8 mouse cellular contexts compared by ENCODE assay signal in the genomic region with DNA sequence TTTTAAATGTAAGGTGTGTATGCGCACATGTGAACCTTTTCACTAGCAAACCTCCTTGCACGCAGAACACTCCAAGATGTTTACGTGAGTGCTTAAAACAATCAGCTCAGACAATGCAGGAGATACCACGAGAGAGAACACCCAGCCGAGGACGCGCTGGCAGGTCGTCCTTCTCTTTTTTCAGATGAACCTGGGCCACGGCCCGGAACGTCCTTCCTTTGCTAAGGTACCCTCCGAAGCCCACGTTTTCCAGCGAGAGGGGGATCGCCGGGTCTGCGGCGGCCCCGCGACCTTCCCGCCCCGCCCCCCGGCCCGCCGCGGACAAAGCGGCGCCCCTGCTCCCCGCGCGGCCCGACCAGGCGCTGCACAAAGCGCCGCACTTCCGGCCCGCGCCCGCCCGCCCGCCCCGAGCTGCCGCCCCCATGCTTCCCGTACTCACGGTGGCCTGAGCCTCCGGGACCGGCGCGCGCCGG. TPM values are rescaled to one million over a fixed set of nuclear protein-coding genes. Genes with fewer than 3 reads are reported as not detected.
DNase-seq lines count a peak whose midpoint lies in the region; ATAC-seq lines count a peak whose summit lies in the region.

No protein-coding gene starts in this region.

- H3K36me3 ChIP-seq in heart, embryonic 12.5 days, result no peaks in the 10 kb centered on the region
- H3K36me3 ChIP-seq in midbrain, embryonic 10.5 days, result peaks cover 9% of the 10 kb centered on the region

- peak overlapping the region; percentile 98 for H3K27ac ChIP-seq in heart, embryonic 12.5 days (ENCODE audit: poor library complexity, severe bottlenecking)
- peak overlapping the region; percentile 97 for H3K27ac ChIP-seq in midbrain, embryonic 10.5 days (replicated peaks)

- DNase-seq in cerebellum, adult 11-12 months, result peak; percentile 62
- DNase-seq in cerebellum, adult 11 months, result no peak
- peak; percentile 57 for DNase-seq in ES-CJ7 (ENCODE audit: low read depth, low spot score)
- peak; percentile 67 for DNase-seq in embryo, embryonic 10 days (ENCODE audit: low spot score)
- DNase-seq in kidney, postnatal 4 days, result peak; percentile 69 to 82
- DNase-seq in midbrain, embryonic 10.5 days (ENCODE audit: low spot score), result peak; percentile 78
- DNase-seq in testis, postnatal 10 days (ENCODE audit: low spot score), result peak; percentile 76

- H3K4me1 ChIP-seq in heart, embryonic 12.5 days (replicated peaks), result peaks cover 36% of the 10 kb centered on the region
- H3K4me1 ChIP-seq in midbrain, embryonic 10.5 days, result peaks cover 41% of the 10 kb centered on the region

- H3K4me3 ChIP-seq in heart, embryonic 12.5 days, result peak overlapping the region; percentile 86
- peak overlapping the region; percentile 79 for H3K4me3 ChIP-seq in midbrain, embryonic 10.5 days

- ATAC-seq in heart, embryonic 12.5 days (ENCODE audit: insufficient number of reproducible peaks, low FRiP score), result peak; percentile 86

- H3K9me3 ChIP-seq in heart, embryonic 12.5 days (replicated peaks), result no peaks in the 10 kb centered on the region
- no peaks in the 10 kb centered on the region for H3K9me3 ChIP-seq in midbrain, embryonic 10.5 days (replicated peaks)

- no peaks in the 10 kb centered on the region for H3K27me3 ChIP-seq in heart, embryonic 12.5 days (replicated peaks)
- H3K27me3 ChIP-seq in midbrain, embryonic 10.5 days (ENCODE audit: low read depth, poor library complexity, severe bottlenecking), result no peaks in the 10 kb centered on the region

- H3K4me2 ChIP-seq in heart, embryonic 12.5 days, result peak overlapping the region; percentile 97

- 1% methylated on average over 51 of the region's 51 CpGs for WGBS in heart, embryonic 12.5 days
- WGBS in midbrain, embryonic 10.5 days, result 1% methylated on average over 48 of the region's 51 CpGs

- H3K9ac ChIP-seq in heart, embryonic 12.5 days, result peak overlapping the region; percentile 92

RNA-seq across cellular contexts. Expression of a gene that starts 0.4 kb away (rescaled TPM):
- polyA plus RNA-seq in heart, embryonic 12.5 days (2016; fragmentation: Nextera tagmentation; extraction: Ambion mirVana), result 65.7 and 69.2 TPM in 2 replicates
- polyA plus RNA-seq in midbrain, embryonic 10.5 days (2016; fragmentation: Nextera tagmentation; extraction: Ambion mirVana), result 115 and 138 TPM in 2 replicates

RNA-seq across cellular contexts. Expression of a gene that starts 7.4 kb away (rescaled TPM):
- polyA plus RNA-seq in heart, embryonic 12.5 days (2016; fragmentation: Nextera tagmentation; extraction: Ambion mirVana), result 64.2 and 67.3 TPM in 2 replicates
- 50.8 and 56.8 TPM in 2 replicates for polyA plus RNA-seq in midbrain, embryonic 10.5 days (2016; fragmentation: Nextera tagmentation; extraction: Ambion mirVana)
